Mouse (Mus musculus) kidney, embryonic 14.5 days (tissue): ENCODE measurements around the gene Tnmd. TPM values are rescaled to one million over a fixed set of nuclear protein-coding genes. Genes with fewer than 3 reads are reported as not detected.

Experiments
- ATAC-seq: fragments of 200-750 bp; cut with Nextera tagmentation; 2 replicates; pipeline ENCODE4 v1.8.0; 2017; ENCODE audit warnings: moderate number of reproducible peaks, mild to moderate bottlenecking, moderate TSS enrichment, moderate library complexity; ENCODE audit not compliant: low FRiP score, low TSS enrichment
- H3K27ac ChIP-seq: fragments of 300-500 bp; sonication (generic); 2 replicates; pipeline ENCODE4 v1.5.1; 2014; ENCODE audit warnings: low read depth, mild to moderate bottlenecking, low read length, moderate library complexity, mixed read lengths
- H3K27me3 ChIP-seq: fragments of 300-500 bp; sonication (generic); 2 replicates; pipeline ENCODE4 v1.6.1; 2014; ENCODE audit warnings: mild to moderate bottlenecking, low read length; ENCODE audit not compliant: control insufficient read depth, insufficient read depth
- H3K36me3 ChIP-seq: fragments of 300-500 bp; sonication (generic); 2 replicates; pipeline ENCODE4 v1.6.1; 2014; ENCODE audit warnings: low read length, mixed read lengths; ENCODE audit not compliant: control insufficient read depth, insufficient read depth
- H3K4me1 ChIP-seq: fragments of 300-500 bp; sonication (generic); 2 replicates; pipeline ENCODE4 v1.6.1; 2014; ENCODE audit warnings: low read length, mixed read lengths; ENCODE audit not compliant: control insufficient read depth, insufficient read depth
- H3K4me2 ChIP-seq: fragments of 300-500 bp; sonication (generic); replicated peaks from 2 replicates; pipeline ENCODE4 v1.6.1; 2014; ENCODE audit warnings: low read depth, mild to moderate bottlenecking, low read length
- H3K4me3 ChIP-seq: fragments of 300-500 bp; sonication (generic); 2 replicates; pipeline ENCODE4 v1.5.1; 2014; ENCODE audit warnings: mild to moderate bottlenecking, low read length
- H3K9ac ChIP-seq: fragments of 300-500 bp; sonication (generic); 2 replicates; pipeline ENCODE4 v1.6.1; 2014; ENCODE audit warnings: low read depth, mild to moderate bottlenecking, low read length, moderate library complexity
- H3K9me3 ChIP-seq: fragments of 300-500 bp; sonication (generic); 2 replicates; pipeline ENCODE4 v1.6.1; 2016; ENCODE audit warnings: low read length; ENCODE audit not compliant: control insufficient read depth
- WGBS: fragments of 180-500 bp; shearing (Covaris S2); extraction: QIAGEN DNeasy Blood & Tissue Kit; methylation state at CpG from one replicate; pipeline ENCODE4 v1.1.7; 2014; 5-methylcytosine and 5-hydroxymethylcytosine counted together
- polyA plus RNA-seq: library from polyadenylated mRNA; unstranded; fragments of >200 nt; fragmentation: Nextera tagmentation; extraction: Ambion mirVana; gene quantifications from 2 replicates; pipeline ENCODE4 v1.2.1, GENCODE M21; 2014

The Tnmd gene
- polyA plus RNA-seq, 1 experiment from 2014 or later: not detected

DNA sequence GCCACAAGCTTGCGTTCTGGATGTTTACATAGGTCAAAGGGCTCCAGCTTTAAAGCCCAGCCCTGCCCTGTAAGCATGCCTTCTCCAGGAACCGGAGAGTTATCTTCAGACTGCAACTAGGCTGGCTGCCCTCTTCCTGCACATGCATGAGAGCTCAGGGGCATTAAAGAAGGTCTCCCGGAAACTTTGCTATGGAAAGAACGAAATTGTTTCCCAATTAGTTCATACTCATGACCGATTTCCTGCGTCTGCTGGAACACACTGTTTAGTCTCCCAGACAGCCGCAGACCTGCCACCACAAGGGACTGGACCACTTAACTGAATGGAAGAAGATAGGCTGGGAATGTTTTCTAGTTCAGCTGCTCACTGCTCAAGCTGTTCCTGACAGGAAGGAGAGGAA, 63.4 kb downstream of the Tnmd start:
- Histone ChIP-seq H3K36me3 (no peaks in the 10 kb centered on the region), H3K9me3 (no peaks in the 10 kb centered on the region), H3K4me1 (no peaks in the 10 kb centered on the region), H3K4me3 (no peak overlapping the region), H3K4me2 (no peak overlapping the region), H3K27ac (no peak overlapping the region), H3K27me3 (no peaks in the 10 kb centered on the region), H3K9ac (no peak overlapping the region)
- no peak for ATAC-seq
- WGBS: 53% methylated on average over 7 of the region's 7 CpGs

Other genes starting within 250 kb of the Tnmd start
- 6.3 and 8.6 TPM in 2 replicates for gene Pcdh19, start 162.0 kb upstream of the Tnmd start, polyA plus RNA-seq
- 203 and 238 TPM in 2 replicates for gene Tspan6, start 47.4 kb downstream of the Tnmd start, polyA plus RNA-seq
- gene Srpx2, start 57.4 kb downstream of the Tnmd start, polyA plus RNA-seq: 1.7 and 1.8 TPM in 2 replicates
- gene Sytl4, start 130.8 kb downstream of the Tnmd start, polyA plus RNA-seq: 2.4 and 3.3 TPM in 2 replicates
- 32.7 and 58.5 TPM in 2 replicates for gene Cstf2, start 208.2 kb downstream of the Tnmd start, polyA plus RNA-seq